Mouse (Mus musculus) cerebellum, adult 9-10 months (tissue): ENCODE data around the gene Aff1.
A peak's percentile ranks its signal among the peaks of the same experiment; 100 is the strongest.

Source experiments
- DNase-seq: peaks from one replicate; pipeline ENCODE4 v3.0.0; 2022

Gene Aff1

DNA sequence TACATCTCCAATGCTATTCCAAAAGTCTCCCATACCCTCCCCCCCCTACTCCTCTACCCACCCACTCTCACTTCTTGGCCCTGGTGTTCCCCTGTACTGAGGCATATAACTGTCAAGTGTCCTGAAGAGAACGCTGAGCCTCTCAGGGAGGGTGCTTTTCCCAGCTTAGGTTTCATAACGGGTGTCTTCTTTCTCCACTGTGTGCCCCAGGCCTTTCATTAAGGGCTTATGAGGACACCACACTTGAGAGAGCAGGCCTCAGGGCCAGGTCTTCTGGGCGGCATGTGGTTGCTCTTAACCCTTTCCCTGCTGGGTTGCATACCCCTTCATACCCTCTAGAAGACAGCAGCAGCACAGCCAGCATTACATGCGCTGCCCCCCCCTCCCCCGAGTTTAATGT, 154.4 kb downstream of the Aff1 start:
- no peak for DNase-seq

DNA sequence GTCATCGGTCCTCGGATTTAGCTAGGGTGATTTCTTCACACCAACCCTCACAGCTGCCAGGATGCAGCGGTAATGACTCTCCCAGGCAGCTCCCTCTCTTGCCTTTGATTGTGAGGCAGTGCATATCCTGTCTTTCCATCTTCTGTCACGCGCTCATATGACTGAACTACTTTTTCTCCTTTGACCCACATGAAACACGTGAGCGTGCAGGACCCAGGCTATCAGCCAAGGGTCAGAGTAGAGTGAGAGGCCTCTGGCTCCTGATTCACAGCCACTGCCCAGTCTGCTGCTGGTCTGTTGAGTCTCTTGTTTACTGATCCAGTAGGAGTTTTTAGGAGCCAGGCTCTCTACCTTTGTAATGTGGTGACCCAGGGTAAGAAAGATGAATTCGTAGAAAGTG, 156.4 kb downstream of the Aff1 start:
- no peak for DNase-seq

DNA sequence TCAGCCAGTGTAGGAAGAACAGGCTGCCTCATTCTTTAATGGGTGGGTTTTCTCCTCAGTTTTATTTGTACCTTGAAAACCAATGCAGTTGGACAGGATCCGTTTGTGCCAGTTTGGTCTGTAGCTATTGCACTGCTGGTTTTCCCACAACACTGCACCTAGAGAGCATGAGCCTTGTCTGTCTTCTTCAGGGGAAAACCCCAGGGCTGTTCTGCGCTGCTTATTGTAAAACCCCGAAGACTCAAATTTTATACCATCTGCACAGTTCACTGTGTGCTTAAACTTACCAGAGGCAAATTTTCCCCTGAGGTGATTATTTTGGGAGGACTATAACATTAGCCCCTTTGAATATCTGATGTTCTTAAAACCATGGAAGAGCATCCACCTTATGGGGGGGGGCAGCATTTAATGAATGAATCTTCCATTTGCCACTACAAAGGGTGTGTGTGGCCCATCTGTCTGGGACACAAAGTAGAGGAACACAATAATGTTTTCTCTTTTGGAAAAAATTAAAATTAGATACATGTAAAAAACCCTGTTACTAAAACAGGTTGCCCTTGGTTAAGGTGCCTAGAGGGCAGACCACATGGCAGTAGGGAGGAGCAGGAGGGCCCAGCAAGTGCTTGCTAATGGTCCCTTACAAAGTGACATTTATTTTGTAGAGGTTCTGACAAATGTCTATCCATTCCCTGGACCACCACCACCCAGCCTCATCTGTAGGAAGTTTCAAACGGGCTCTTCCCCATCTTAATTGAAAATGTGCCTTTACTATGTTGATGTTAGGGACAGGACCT, 160.8 kb downstream of the Aff1 start:
- no peak for DNase-seq

DNA sequence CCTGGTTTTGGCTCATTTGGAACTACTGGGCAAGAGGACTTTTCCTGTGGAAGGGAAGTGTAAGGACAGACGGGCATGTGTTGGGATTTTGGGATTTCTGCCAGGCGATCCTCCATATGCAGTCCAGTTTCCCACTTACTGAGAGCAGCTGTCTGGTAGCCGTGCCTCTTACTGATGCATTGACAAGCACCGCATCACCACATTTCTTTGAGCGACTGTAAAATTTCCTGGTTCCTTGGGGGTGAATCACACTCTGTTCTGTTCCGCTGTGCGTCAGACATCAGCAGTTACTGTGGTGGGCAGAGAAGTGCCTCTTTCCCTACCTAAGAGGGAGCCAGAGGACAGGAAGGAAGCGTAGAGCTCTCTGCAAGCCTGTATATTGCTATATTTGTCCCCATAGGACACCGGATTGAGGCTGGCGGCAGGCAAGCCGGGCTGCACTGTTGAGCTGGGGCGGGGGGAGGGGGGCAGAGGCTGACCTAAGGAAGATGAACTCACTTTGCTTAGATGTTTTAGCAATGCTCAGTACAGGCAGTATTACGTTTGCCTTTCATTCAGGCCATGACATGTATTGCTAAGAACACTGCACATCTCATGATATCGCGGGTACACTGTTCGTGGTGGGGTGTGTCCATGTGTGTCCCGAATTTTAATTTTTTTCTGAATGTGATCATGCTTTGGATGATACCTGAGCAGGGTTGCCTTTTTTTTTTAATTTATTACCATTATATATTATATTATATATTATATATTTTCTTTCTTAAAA, 162.1 kb downstream of the Aff1 start:
- peak; percentile 49 for DNase-seq

DNA sequence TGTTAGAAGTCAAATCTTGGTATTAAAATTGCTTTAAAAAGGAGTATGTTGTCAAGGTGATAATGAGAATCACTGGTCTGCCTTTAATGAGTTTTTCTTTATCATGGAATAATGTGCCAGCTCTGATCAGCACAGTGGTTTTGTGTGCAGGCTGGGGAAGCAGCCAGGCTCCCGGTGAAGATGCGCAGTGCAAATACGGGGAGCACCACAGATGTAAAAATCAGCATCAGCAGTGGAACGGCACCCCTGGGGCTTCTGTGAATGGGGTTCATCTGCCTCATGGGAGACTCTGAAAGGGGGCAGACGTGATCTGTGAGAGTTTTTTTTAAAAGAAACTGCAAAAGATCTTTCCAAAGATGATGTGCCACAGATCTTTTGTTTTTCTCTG, 162.6 kb downstream of the Aff1 start:
- no peak for DNase-seq

DNA sequence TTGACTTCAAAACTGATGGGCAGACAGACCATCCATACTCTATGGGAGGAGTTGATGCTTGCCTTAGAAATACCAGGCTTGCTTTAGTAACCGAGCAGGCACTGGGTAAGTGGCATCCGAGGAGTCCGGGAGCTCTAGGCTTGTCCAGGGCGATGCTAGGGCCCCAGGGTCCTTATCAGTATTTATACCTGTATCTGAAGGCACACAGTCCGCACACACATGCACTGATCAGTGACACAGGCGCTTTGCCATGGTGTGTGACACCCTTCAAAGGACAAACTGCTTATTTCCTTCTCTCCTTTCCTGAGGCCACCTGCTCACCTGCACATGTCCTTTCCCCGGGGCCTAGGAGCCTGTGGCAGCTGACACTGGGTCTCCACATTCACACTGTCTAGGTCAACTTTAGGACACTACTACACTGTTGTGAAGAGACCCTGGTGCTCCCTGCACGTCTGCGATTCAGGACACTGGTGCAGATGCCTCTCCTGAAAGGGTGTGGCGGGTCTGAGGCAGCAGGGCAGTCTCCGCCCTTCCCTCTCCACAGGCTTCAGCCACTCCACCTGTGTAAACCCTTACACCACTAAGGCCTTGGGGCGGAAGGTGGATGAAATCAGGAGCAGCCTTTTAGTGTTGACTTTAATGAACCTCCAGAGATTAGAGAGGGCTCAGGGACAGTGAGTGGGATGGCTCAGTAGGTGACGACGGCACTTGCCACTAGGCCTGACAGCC, 163.5 kb downstream of the Aff1 start:
- no peak for DNase-seq

DNA sequence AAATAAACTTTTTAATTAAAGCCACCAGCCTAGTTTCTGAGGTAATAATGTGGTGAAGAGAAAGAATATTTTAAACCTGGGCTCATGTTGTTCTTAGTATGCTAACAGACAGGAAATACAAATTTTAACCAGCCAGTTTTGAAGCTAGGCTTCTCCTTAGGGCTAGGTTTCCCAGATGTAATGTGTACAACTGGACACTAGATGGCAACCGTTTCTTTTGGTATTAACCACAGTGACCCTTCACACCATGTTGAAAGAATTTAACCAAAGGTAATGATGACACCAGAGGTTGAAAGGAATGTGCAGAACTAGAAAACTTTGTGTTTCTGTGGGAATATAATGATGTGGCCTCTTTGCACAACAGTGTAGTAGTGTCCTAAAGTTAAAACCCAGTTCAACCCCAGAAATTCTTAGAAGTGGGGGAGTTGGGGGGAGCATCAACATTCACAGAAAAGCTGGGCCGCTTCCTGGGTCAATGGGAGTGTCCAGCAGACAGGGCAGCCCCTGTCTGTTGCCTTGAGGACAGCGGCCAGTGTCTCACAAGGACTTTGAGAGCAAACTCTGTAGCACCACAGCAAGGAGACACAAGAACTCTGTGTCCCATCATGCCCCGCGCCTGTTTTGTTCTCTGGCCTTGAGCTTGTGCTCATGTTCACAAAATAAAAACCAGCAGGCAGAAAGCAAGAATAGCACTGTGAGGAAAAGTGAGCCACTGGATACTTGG, 164.3 kb downstream of the Aff1 start:
- peak; percentile 64 for DNase-seq

DNA sequence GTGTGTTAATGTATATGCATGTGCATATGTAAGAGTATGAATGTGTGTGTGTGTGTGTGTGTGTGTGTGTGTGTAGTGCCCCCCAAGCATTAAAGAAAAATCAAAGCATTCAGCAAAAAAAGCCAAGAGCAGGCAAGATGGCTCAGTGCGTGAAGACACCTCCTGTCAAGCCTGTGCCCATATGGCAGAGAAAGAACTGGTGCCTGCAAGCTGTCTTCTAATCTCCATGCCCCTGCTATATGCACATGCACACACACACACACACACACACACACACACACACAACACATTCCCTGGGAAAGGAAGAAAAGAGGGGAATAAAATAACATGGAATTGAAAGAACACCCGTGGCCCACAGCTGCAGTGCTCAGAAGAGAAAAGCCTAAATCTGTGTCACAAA, 165.0 kb downstream of the Aff1 start:
- DNase-seq, result no peak

DNA sequence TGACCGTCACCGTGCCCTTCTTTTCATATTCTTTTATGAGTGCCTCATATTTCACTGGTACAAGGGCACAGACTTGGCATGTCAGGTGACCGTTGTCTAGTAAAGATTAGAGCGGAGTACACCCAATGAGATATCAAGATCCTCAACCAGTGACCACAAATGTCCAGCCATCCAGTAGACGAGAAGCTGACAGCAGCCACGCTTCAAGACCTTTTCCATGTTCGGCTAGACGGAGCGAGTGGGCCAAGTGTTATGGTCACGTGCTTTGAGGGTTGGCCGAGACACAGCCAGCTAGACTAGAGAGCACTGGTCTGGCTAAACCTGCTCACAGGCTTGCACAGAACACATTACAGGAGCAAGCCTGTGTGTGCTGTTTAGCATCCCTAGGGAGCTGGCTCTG, 168.4 kb downstream of the Aff1 start:
- no peak for DNase-seq

DNA sequence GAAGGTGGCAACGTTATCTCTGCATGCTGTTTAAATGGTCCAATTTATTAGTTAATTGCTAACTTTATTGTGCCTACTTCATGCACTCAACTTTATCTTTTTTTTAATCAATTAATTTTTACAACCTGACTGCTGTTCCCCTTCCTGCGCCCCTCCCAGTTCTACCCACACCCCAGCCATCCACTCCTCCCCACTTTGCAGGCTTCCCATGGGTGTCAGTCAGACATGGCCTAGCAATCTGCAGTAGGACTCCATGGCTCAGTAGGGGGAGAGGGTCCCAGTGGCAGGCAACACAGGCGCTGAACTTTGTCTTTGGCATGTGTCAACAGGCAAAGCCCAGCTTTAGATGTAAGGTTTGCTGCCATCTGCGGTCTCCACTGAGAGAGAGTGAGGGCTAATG, 171.6 kb downstream of the Aff1 start:
- DNase-seq, result no peak

DNA sequence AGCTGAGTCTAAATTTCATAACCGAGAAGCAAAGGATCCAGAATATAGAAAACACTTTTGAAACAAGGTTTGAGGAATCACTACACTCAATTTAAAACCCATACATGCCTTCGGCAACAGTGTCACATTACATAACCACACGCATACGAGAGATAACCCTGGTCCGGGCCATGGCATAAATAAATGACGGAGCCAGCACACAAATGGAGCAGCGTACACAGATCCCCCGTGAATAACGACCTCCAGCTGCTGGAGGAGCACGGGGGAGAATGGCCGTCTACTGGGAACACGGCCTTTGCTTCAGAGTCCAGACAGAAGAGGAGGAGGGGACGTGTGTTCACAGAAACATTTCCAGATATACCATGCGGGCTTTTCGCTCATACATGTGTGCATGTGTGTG, 197.6 kb downstream of the Aff1 start:
- no peak for DNase-seq

DNA sequence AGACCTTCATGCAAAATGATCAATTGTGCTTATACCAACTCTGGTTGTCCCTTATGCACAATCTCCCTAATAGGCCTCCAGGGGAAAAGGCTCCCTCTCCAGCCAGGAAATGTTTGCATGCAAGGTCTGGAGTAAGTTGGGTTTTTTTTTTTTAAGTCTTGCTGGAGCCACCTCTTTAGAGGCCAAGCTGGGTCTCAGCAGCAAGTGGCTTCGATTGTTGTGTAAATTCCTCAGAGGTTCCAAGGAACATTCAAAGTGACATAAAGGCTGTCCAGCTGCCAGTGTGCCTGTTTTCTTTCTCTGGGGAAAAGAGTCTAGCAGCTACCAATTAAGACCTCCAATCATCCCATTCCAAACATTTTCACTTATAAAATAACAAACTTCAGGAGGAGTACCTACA, 206.1 kb downstream of the Aff1 start:
- DNase-seq, result no peak
